Mouse (Mus musculus) CH12.LX (cell line): ENCODE measurements around the gene Olfr340. TPM values are rescaled to one million over a fixed set of nuclear protein-coding genes. Genes with fewer than 3 reads are reported as not detected.
"Not testable (repeated sequence)": the region's sequence is repeated elsewhere in the genome, so short reads cannot be mapped to it uniquely, and the experiment has no call there.

Experiments used
- DNase-seq: peaks from one replicate; pipeline ENCODE4 v3.0.0-alpha.2; 2013; ENCODE audit errors: extremely low read depth
- H3K27ac ChIP-seq: 2 replicates; pipeline ENCODE4 v1.5.1; 2012; ENCODE audit warnings: low read depth, mild to moderate bottlenecking, control low read depth, moderate library complexity; ENCODE audit not compliant: insufficient read depth
- H3K27me3 ChIP-seq: replicated peaks from 2 replicates; pipeline ENCODE3; 2012; ENCODE audit warnings: inconsistent platforms
- H3K36me3 ChIP-seq, 2 experiments: replicated peaks in 1 of 2; 2 replicates each; pipeline versions ENCODE3 to v1.6.1; 2012; ENCODE audit warnings: inconsistent platforms in 1 of 2, low read length in 1 of 2, mild to moderate bottlenecking in 1 of 2, mixed read lengths in 1 of 2, moderate library complexity in 1 of 2; ENCODE audit not compliant: control insufficient read depth in 1 of 2, insufficient read depth in 1 of 2
- H3K4me1 ChIP-seq, 2 experiments: 2 replicates each; pipeline ENCODE4 v1.6.1; 2012; ENCODE audit warnings: inconsistent platforms in 1 of 2, moderate library complexity in 1 of 2; ENCODE audit not compliant: insufficient read depth in 2 of 2, control insufficient read depth in 1 of 2
- H3K4me2 ChIP-seq: 2 replicates; pipeline ENCODE4 v1.6.1; 2012; ENCODE audit warnings: low read depth, mild to moderate bottlenecking, control low read depth; ENCODE audit not compliant: poor library complexity, insufficient read depth, severe bottlenecking
- H3K4me3 ChIP-seq, 3 experiments: fragments of 150-350 bp in 1 of 3; sonication (generic) in 1 of 3; replicated peaks in 1 of 3; 2 replicates each; pipeline versions ENCODE3 to v1.5.1; 2011 to 2012; ENCODE audit warnings: low read depth in 2 of 3, low read length in 2 of 3, mild to moderate bottlenecking in 2 of 3, moderate library complexity in 2 of 3, control low read depth in 1 of 3, improper control_type of control experiment in 1 of 3, inconsistent platforms in 1 of 3, mixed read lengths in 1 of 3; ENCODE audit not compliant: poor library complexity in 1 of 3
- H3K79me2 ChIP-seq: replicated peaks from 2 replicates; pipeline ENCODE4 v1.6.1; 2012; ENCODE audit warnings: mild to moderate bottlenecking, moderate library complexity; ENCODE audit not compliant: control insufficient read depth, poor library complexity, insufficient read depth, severe bottlenecking; ENCODE audit errors: extremely low read depth
- H3K9ac ChIP-seq: 2 replicates; pipeline ENCODE4 v1.6.1; 2012; ENCODE audit warnings: low read depth, mild to moderate bottlenecking, control low read depth, moderate library complexity; ENCODE audit not compliant: insufficient read depth
- H3K9me3 ChIP-seq: replicated peaks from 2 replicates; pipeline ENCODE3; 2012; ENCODE audit warnings: low read length, inconsistent platforms, mixed read lengths
- CHD1 ChIP-seq: IDR thresholded peaks from 2 replicates; pipeline ENCODE4 v1.6.1; 2012; ENCODE audit warnings: low read depth, low read length, improper control_type of control experiment, inconsistent platforms
- CTCF ChIP-seq, 2 experiments: IDR thresholded peaks in 1 of 2; conservative IDR thresholded peaks in 1 of 2; 2 replicates each; pipeline ENCODE4 v1.5.1; 2011 to 2012; ENCODE audit warnings: low read depth in 2 of 2, low read length in 2 of 2, improper control_type of control experiment in 1 of 2, inconsistent platforms in 1 of 2, mild to moderate bottlenecking in 1 of 2, moderate library complexity in 1 of 2
- E2F4 ChIP-seq: IDR thresholded peaks from 2 replicates; pipeline ENCODE4 v1.6.1; 2011; ENCODE audit warnings: low read depth, low read length, improper control_type of control experiment; ENCODE audit not compliant: insufficient replicate concordance
- ETS1 ChIP-seq: conservative IDR thresholded peaks from 2 replicates; pipeline ENCODE4 v1.6.1; 2012; ENCODE audit warnings: low read depth, mild to moderate bottlenecking, inconsistent platforms, low read length, improper control_type of control experiment, moderate library complexity
- HCFC1 ChIP-seq: IDR thresholded peaks from 2 replicates; pipeline ENCODE4 v1.6.1; 2012; ENCODE audit warnings: low read depth, mild to moderate bottlenecking, inconsistent platforms, low read length, improper control_type of control experiment
- IRF4 ChIP-seq: IDR thresholded peaks from 2 replicates; pipeline ENCODE4 v1.6.1; 2014; ENCODE audit warnings: low read depth, mild to moderate bottlenecking, inconsistent platforms, low read length, improper control_type of control experiment
- KAT2A ChIP-seq: IDR thresholded peaks from 2 replicates; pipeline ENCODE4 v1.6.1; 2012; ENCODE audit warnings: low read length, improper control_type of control experiment, inconsistent platforms; ENCODE audit not compliant: insufficient replicate concordance
- MXI1 ChIP-seq: IDR thresholded peaks from 2 replicates; pipeline ENCODE4 v1.6.1; 2011; ENCODE audit warnings: mild to moderate bottlenecking, low read depth, low read length, improper control_type of control experiment
- PAX5 ChIP-seq: IDR thresholded peaks from 2 replicates; pipeline ENCODE4 v1.6.1; 2012; ENCODE audit warnings: low read length, inconsistent platforms, mixed read lengths
- POLR2AphosphoS2 ChIP-seq: IDR thresholded peaks from 2 replicates; pipeline ENCODE4 v1.6.1; 2011; ENCODE audit warnings: low read depth, low read length, improper control_type of control experiment
- RAD21 ChIP-seq: IDR thresholded peaks from 2 replicates; pipeline ENCODE4 v1.6.1; 2011; ENCODE audit warnings: low read depth, mild to moderate bottlenecking, low read length, improper control_type of control experiment, moderate library complexity
- RCOR1 ChIP-seq: conservative IDR thresholded peaks from 2 replicates; pipeline ENCODE4 v1.6.1; 2012; ENCODE audit warnings: low read depth, mild to moderate bottlenecking, inconsistent platforms, low read length, improper control_type of control experiment
- SMC3 ChIP-seq: IDR thresholded peaks from 2 replicates; pipeline ENCODE4 v1.6.1; 2011; ENCODE audit warnings: low read depth, low read length, improper control_type of control experiment
- TBP ChIP-seq: conservative IDR thresholded peaks from 2 replicates; pipeline ENCODE4 v1.6.1; 2011; ENCODE audit warnings: low read depth, low read length, improper control_type of control experiment
- UBTF ChIP-seq: IDR thresholded peaks from 2 replicates; pipeline ENCODE4 v1.6.1; 2012; ENCODE audit warnings: low read depth, mild to moderate bottlenecking, inconsistent platforms, low read length, improper control_type of control experiment, moderate library complexity
- USF1 ChIP-seq: IDR thresholded peaks from 2 replicates; pipeline ENCODE4 v1.6.1; 2014; ENCODE audit warnings: low read depth, mild to moderate bottlenecking, inconsistent platforms, low read length, improper control_type of control experiment
- ZC3H11A ChIP-seq: IDR thresholded peaks from 2 replicates; pipeline ENCODE4 v1.6.1; 2012; ENCODE audit warnings: low read depth, mild to moderate bottlenecking, inconsistent platforms, low read length, improper control_type of control experiment
- ZKSCAN1 ChIP-seq: IDR thresholded peaks from 2 replicates; pipeline ENCODE4 v1.6.1; 2012; ENCODE audit warnings: low read depth, inconsistent platforms, low read length, improper control_type of control experiment, borderline replicate concordance
- ZMIZ1 ChIP-seq: IDR thresholded peaks from 2 replicates; pipeline ENCODE4 v1.6.1; 2012; ENCODE audit warnings: low read depth, mild to moderate bottlenecking, inconsistent platforms, low read length, improper control_type of control experiment
- ZNF384 ChIP-seq: IDR thresholded peaks from 2 replicates; pipeline ENCODE4 v1.6.1; 2012; ENCODE audit warnings: low read depth, low read length, improper control_type of control experiment, inconsistent platforms
- dilution Hi-C: fragments of 300-500 bp; cut with MboI; formaldehyde crosslinking; loops from 2 replicates; pipeline ENCODE4 v1.14.3; 2020; ENCODE audit warnings: low sequenced_read_pairs; ENCODE audit not compliant: extremely low pct_unique_long_range_greater_than_20kb, extremely low pct_ligation_motif_present
- in situ Hi-C: fragments of 300-500 bp; cut with MboI; formaldehyde crosslinking; loops from 3 replicates; pipeline ENCODE4 v1.14.3; 2019; ENCODE audit warnings: low sequenced_read_pairs, low pct_ligation_motif_present, low pct_unique_long_range_greater_than_20kb, mixed read lengths
- polyA plus RNA-seq: library from polyadenylated mRNA; unstranded; fragments of >175 nt; gene quantifications from 2 replicates; pipeline ENCODE4 v1.2.1, GENCODE M21; 2012; ENCODE audit warnings: low read depth; ENCODE audit not compliant: insufficient read length
- total RNA-seq, 2 experiments: library from RNA; depleted of rRNA; stranded (reverse); fragments of 300-350 nt in 1 of 2; fragments of >200 nt in 1 of 2; gene quantifications; 2 replicates each; pipeline ENCODE4 v1.2.3; 2012 to 2014

The Olfr340 gene
- total RNA-seq (2012; rRNA removed) = not detected in 2 replicates
- not detected in 2 replicates for total RNA-seq (2014; rRNA removed)
- not detected in 2 replicates for polyA plus RNA-seq

GRCm38 (mm10) chr2:36452287-36452686 lies at the start of gene Olfr340:
Gene Olfr340 (plus strand): TSS chr2:36452587.
- Histone ChIP-seq H3K27me3 (peaks cover 46% of the 10 kb centered on the region), H3K27ac (no peak within 1 kb of the TSS), H3K79me2 (no peaks in the 10 kb centered on the region), H3K4me3 (no peak within 1 kb of the TSS), H3K4me2 (no peak within 1 kb of the TSS), H3K4me1 (no peaks in the 10 kb centered on the region), H3K9me3 (no peaks in the 10 kb centered on the region), H3K9ac (no peak within 1 kb of the TSS), H3K36me3 (no peaks in the 10 kb centered on the region)
- no peak for TF ChIP-seq KAT2A
- TF ChIP-seq E2F4 = no peak
- no peak for TF ChIP-seq ZC3H11A
- no peak for TF ChIP-seq TBP
- dilution Hi-C loops (no loop called here), in situ Hi-C loops (no loop called here)
- no peak for DNase-seq

DNA sequence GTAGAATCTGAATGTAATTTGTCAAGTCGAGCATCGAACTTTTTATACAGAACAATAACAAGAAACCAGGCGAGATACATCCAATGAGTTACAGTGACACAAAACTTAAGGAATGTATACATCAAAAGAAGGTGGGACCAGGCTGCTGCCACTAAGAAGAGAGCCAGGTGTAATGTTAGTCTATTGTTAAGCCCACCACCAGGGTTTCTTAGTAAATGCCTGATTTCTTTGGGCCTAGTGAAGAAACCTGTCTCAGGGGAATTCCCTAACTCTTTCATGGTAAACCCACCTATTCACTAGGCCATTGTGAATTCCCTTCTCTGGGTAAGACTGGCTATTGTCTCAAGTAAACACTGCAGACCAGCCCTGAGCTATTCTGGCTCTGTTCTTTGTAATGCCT lies 37.2 kb upstream of the Olfr340 start:
- in situ Hi-C loops, H3K9me3 ChIP-seq, H3K4me1 ChIP-seq, H3K27ac ChIP-seq, H3K4me2 ChIP-seq, H3K9ac ChIP-seq, DNase-seq, dilution Hi-C loops, H3K79me2 ChIP-seq, H3K4me3 ChIP-seq, H3K36me3 ChIP-seq: not testable (repeated sequence)
- H3K27me3 ChIP-seq = peaks cover 39% of the 10 kb centered on the region

DNA sequence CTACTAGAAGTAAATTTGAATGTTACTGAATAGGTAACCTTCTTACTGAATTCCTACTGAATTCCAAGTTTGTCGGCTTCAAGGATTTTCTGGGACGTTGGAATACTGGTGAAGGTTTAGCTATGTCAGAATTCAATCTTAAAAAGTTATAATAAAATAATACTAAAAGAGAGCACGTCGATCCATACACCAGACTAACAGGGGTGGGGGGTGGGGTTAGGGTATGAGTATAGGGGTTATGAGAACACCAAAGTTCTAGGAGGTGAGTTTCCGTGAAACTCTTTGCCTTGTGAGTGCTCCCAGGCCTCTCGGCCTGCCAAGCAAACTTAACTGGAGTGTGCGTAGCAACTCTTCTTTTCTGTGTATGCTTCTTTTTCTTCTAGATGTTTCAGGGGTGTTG lies 36.8 kb upstream of the Olfr340 start:
- H3K4me2 ChIP-seq, H3K9ac ChIP-seq, in situ Hi-C loops, dilution Hi-C loops, H3K9me3 ChIP-seq, DNase-seq, H3K27ac ChIP-seq, H3K4me1 ChIP-seq, H3K79me2 ChIP-seq, H3K36me3 ChIP-seq, H3K4me3 ChIP-seq: not testable (repeated sequence)
- peaks cover 40% of the 10 kb centered on the region for H3K27me3 ChIP-seq

DNA sequence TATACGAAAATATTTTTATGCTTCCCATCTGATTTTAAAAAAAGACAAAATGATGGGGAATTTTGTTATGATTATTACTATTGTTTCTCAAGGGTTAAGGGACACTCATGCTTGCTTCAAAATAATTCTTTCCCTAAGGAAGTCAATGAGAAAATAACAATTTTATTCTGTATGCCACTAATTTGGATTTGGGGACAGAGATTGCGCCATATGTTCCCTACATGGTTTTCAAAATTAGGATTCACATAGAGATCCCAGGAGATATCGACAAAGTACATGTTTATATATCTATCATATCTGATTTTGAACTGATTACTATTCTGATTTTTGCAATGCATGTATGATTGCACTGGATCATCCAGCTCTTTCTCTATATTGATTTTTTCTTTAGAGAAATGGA lies 33.7 kb upstream of the Olfr340 start, which contains the start of gene Olfr339:
TSS of gene Olfr339 (plus strand) at position 301 of the 400 bp plus-strand sequence.
- TF ChIP-seq HCFC1 (no peak), SMC3 (no peak), RAD21 (no peak), RCOR1 (no peak), USF1 (no peak), UBTF (no peak), ZMIZ1 (no peak), ETS1 (no peak), CHD1 (no peak), MXI1 (no peak), CTCF (conservative IDR thresholded peaks at IDR 0.05 in 1 of 2, IDR thresholded peaks at IDR 0.05 in 1 of 2; ENCODE audit: low read depth in 2 of 2, low read length in 2 of 2) (no peak), IRF4 (no peak), POLR2AphosphoS2 (no peak), ZNF384 (no peak), ZKSCAN1 (no peak), KAT2A (no peak), TBP (no peak), PAX5 (no peak)
- Histone ChIP-seq H3K27ac (no peak within 1 kb of the TSS), H3K79me2 (no peaks in the 10 kb centered on the region), H3K9me3 (no peaks in the 10 kb centered on the region), H3K4me3 (no peak within 1 kb of the TSS), H3K4me2 (no peak within 1 kb of the TSS), H3K9ac (no peak within 1 kb of the TSS), H3K36me3 (no peaks in the 10 kb centered on the region), H3K4me1 (no peaks in the 10 kb centered on the region), H3K27me3 (peaks cover 45% of the 10 kb centered on the region)
- no peak for DNase-seq
- dilution Hi-C loops (no loop called here), in situ Hi-C loops (no loop called here)
